Mouse (Mus musculus): ENCODE data around the gene Vwa8.

DNA sequence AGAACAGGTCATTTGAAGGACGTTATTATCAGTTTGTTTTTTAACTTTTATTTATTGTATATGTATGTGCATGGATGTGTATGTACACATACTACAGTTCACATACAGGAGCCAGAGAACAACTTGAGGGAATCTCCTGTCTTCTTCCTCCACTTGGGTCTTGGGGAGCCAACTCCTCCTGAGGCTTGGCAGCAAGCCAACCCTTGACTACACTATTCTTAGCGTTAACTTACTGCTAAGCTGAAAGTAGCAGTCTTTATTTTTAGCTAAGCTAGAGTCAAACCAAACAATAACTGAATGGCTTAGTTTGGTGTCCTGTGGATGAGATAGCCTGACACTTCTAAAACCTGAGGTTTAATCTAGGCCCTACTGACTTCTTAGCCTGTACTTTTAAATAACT is 135.4 kb downstream of the Vwa8 start:
- TF ChIP-seq CTCF (IDR thresholded peaks at IDR 0.05) (no peak), EP300 (IDR thresholded peaks at IDR 0.05) (no peak)
